Mouse (Mus musculus) gastrocnemius, postnatal 4 days (tissue): ENCODE measurements around the gene Polr2a. TPM values are rescaled to one million over a fixed set of nuclear protein-coding genes. Genes with fewer than 3 reads are reported as not detected.

Source experiments
- DNase-seq, 2 experiments: peaks; one replicate each; pipeline ENCODE4 v3.0.0; 2021 to 2022; ENCODE audit warnings: low spot score in 2 of 2, mixed read lengths in 2 of 2
- long read RNA-seq, 2 experiments: library from polyadenylated mRNA; stranded (forward); transcript quantifications; one replicate each; pipeline ENCODE4 v2.0.0; 2021
- total RNA-seq, 2 experiments: library from RNA; stranded (reverse); gene quantifications; 2 replicates each; pipeline ENCODE4 v1.2.3; 2021

The Polr2a gene
- total RNA-seq, result 10 to 100 TPM; 66.4 to 72.2 TPM
- long read RNA-seq, experiment 1, full-length matches to known transcripts, result 1 of 7 reads
- long read RNA-seq, experiment 1, partial matches to known transcripts, result 4 of 7 reads
- long read RNA-seq, experiment 1, other reads (novel, unspliced or antisense), result 2 of 7 reads
- long read RNA-seq, experiment 2, full-length matches to known transcripts, result 3 of 8 reads
- long read RNA-seq, experiment 2, partial matches to known transcripts, result 4 of 8 reads
- long read RNA-seq, experiment 2, other reads (novel, unspliced or antisense), result 1 of 8 reads

GRCm38 (mm10) chr11:69758478-69758970 lies at the start of gene Polr2a:
Polr2a (minus strand) TSS chr11:69758637.
- peak; percentile 95 to 97 for DNase-seq

GRCm38 (mm10) chr11:69807641-69808040 lies 49.2 kb upstream of the Polr2a start:
- DNase-seq, result no peak

- DNase-seq, result no peak
These were observed 47.9 kb upstream of the Polr2a start for GRCm38 (mm10) chr11:69806378-69806777.

GRCm38 (mm10) chr11:69804972-69805909 lies 46.8 kb upstream of the Polr2a start, which contains the start of gene Tmem102:
Tmem102 (minus strand) TSS chr11:69805624.
- no peak for DNase-seq

- DNase-seq, result no peak
These were observed 46.2 kb upstream of the Polr2a start for GRCm38 (mm10) chr11:69804652-69804940.

- peak; percentile 55 to 71 for DNase-seq
These were observed 45.6 kb upstream of the Polr2a start for GRCm38 (mm10) chr11:69803786-69804651.

GRCm38 (mm10) chr11:69803328-69803727 lies 44.9 kb upstream of the Polr2a start:
- DNase-seq, result no peak

GRCm38 (mm10) chr11:69802648-69803105 lies 44.2 kb upstream of the Polr2a start:
- peak; percentile 79 to 85 for DNase-seq

GRCm38 (mm10) chr11:69801379-69801977 lies 43.0 kb upstream of the Polr2a start, which contains the start of gene Fgf11:
Fgf11 (minus strand) TSS chr11:69801857.
- no peak for DNase-seq

GRCm38 (mm10) chr11:69800392-69801197 lies 42.2 kb upstream of the Polr2a start:
- peak; percentile 60 to 72 for DNase-seq

- peak in 1 of 2 experiments; percentile 60 for DNase-seq
These were observed 41.6 kb upstream of the Polr2a start for GRCm38 (mm10) chr11:69800138-69800391.

- DNase-seq, result no peak
These were observed 41.1 kb upstream of the Polr2a start for GRCm38 (mm10) chr11:69799394-69800137.

GRCm38 (mm10) chr11:69797924-69798323 lies 39.5 kb upstream of the Polr2a start:
- no peak for DNase-seq

GRCm38 (mm10) chr11:69795983-69796435 lies 37.6 kb upstream of the Polr2a start:
- DNase-seq, result no peak

GRCm38 (mm10) chr11:69795168-69795982 lies 36.9 kb upstream of the Polr2a start, which contains the start of gene Chrnb1:
Chrnb1 (minus strand) TSS chr11:69795943.
- DNase-seq, result peak; percentile 79 to 92

GRCm38 (mm10) chr11:69793429-69793828 lies 35.0 kb upstream of the Polr2a start:
- DNase-seq, result no peak

GRCm38 (mm10) chr11:69791420-69791819 lies 33.0 kb upstream of the Polr2a start:
- no peak for DNase-seq

- no peak for DNase-seq
These were observed 31.0 kb upstream of the Polr2a start for GRCm38 (mm10) chr11:69789431-69789830.
